Mouse (Mus musculus) ovary, adult 18-20 months (tissue): ENCODE measurements around the gene Fhit.

Experiments
- DNase-seq: peaks from one replicate; pipeline ENCODE4 v3.0.0; 2022; ENCODE audit warnings: low spot score, mixed read lengths

Gene Fhit

GRCm38 (mm10) chr14:9600271-9600670 is 1561.6 kb downstream of the Fhit start:
- no peak for DNase-seq

- no peak for DNase-seq
Measured at GRCm38 (mm10) chr14:9597460-9597977, 1564.3 kb downstream of the Fhit start.

DNA sequence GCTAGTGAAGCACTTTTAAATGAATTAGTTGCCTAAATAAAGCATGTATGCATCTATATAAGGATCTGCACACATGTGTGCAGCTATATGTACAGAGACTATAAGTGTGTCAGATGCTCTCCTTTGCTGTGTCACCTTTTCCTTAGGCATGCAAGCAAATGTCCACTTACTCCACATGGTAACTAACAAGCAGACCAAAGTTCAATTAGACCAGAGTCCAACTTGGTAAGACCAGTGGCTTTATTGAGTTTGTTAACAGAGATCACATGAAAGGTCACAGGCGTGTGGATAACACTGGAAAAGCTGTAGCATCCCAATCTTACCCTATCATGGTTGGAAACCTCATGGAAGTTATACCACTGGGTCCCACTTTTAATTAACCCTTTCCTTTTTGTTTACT is 1572.7 kb downstream of the Fhit start:
- no peak for DNase-seq

- DNase-seq, result no peak
Measured at GRCm38 (mm10) chr14:9587900-9588299, 1573.9 kb downstream of the Fhit start.

GRCm38 (mm10) chr14:9583227-9584155 is 1578.3 kb downstream of the Fhit start:
- no peak for DNase-seq

- DNase-seq, result no peak
Measured at GRCm38 (mm10) chr14:9556333-9556732, 1605.5 kb downstream of the Fhit start.

- no peak for DNase-seq
Measured at GRCm38 (mm10) chr14:9555807-9556206, 1606.0 kb downstream of the Fhit start.

DNA sequence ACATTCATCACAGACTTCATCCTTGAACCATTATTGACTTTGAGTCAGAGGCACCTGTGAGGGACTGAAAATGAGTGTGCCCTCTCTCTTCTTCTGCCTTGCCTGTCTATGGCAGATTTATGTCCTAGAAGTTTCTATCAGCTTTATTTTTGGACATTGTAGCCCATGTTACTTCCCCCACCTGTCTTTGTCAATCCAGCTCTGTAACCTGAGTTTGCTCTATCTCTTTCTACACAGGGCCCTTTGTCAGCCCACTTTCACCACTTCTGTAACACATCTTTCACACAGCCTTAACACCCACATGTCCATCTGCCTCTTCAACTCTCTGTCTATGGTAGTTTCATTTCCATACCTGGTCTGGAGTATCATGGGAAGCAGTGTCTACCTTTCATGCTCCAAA is 1609.7 kb downstream of the Fhit start:
- no peak for DNase-seq

GRCm38 (mm10) chr14:9547952-9548351 is 1613.9 kb downstream of the Fhit start:
- DNase-seq, result no peak

DNA sequence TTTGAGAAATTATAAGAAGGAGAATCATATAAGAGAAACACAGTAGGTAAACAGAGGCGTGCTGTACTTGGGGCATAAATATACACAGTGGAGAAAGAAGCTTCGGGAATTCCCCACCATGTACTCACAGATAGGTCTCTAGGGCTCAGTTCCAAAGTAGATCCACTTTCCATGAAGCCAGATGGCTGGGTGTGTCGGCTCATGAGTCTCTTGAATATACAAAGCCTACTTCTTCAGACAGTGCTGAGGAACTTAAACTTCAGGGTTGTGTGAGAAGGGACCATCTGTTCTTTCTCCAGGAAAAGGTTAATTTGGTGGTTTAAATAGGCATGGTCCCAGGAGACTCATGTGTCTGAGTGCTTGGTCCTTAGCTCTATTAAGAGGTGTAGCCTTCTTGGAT is 1617.5 kb downstream of the Fhit start:
- no peak for DNase-seq

GRCm38 (mm10) chr14:9535491-9535890 is 1626.3 kb downstream of the Fhit start:
- no peak for DNase-seq

GRCm38 (mm10) chr14:9529247-9529646 is 1632.6 kb downstream of the Fhit start:
- no peak for DNase-seq

GRCm38 (mm10) chr14:9526136-9526535 is 1635.7 kb downstream of the Fhit start:
- DNase-seq, result no peak

DNA sequence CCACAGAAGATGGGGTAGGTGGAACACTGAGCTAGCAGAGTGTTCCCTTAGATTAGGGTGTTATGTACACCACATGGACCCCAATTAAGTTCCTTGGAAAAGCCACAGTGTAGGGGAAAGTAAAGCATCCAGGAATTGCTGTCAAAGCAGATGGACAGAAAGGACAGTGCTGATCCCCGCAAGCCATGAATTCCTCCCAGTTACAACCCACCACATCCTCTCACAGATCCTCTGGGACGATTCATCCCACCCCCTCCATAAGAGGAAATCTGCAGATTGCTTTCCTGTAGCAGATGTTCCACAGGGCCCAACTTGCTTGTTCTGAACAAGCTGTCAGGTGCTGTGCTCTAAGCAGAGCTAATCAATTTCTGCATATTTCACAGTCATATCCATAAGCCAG is 1644.2 kb downstream of the Fhit start:
- DNase-seq, result no peak

GRCm38 (mm10) chr14:9509678-9510077 is 1652.2 kb downstream of the Fhit start:
- no peak for DNase-seq
